Mouse (Mus musculus): ENCODE data around the gene Pacsin1.
"Not testable (repeated sequence)": the region's sequence is repeated elsewhere in the genome, so short reads cannot be mapped to it uniquely, and the experiment has no call there.

The Pacsin1 gene

DNA sequence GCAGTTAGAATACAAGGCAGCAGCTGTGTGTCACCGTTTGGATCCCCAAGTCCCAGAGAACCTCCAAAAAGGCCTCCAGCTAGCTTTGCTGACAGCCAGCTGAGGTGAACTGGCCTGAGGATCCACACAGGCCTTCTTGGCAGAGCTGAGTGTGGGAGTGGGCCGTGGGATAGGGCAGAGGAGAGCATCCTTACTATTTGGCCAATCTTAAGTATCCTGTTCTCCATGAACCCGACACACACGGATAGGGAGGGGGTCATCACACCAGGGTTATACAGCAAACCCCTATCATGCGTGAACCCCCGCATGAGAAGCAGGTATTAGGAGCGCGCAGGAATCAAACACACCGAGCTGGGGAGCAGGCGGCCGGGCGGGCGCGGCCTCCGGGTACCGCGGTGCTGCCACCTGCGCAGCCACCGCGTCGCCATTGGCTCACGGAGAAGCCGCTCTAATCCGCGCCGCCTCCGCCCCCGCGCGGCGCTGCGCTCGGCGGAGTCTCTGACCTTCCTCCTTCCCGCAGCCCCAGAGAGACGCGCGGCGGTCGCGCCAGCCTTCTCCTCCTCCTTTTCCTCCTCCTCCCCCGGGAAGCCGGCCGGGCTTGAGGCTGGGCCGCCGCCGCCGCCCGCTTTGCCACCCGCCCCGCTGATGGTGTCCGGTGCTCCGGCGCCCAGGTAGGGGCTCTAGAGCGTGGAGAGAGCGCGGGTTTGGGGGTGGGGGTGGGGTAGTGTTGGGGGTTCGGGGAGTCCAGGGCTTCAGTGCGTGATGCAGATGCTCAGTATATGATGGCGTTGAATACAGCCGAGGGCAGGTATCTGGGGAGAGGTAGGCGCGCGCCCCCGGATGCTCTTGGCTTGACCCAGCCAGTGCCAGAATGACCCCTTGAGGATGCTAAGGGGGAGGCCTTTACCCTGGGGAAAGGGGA, at the start of gene Pacsin1:
Gene Pacsin1 (plus strand): TSS at position 421 of the 922 bp plus-strand sequence.
- no peak for DNase-seq

- no peak for DNase-seq
Observed at GRCm38 (mm10) chr17:27609576-27609975, 45.7 kb upstream of the Pacsin1 start.

GRCm38 (mm10) chr17:27610679-27611518, 44.4 kb upstream of the Pacsin1 start:
- DNase-seq, result no peak

DNA sequence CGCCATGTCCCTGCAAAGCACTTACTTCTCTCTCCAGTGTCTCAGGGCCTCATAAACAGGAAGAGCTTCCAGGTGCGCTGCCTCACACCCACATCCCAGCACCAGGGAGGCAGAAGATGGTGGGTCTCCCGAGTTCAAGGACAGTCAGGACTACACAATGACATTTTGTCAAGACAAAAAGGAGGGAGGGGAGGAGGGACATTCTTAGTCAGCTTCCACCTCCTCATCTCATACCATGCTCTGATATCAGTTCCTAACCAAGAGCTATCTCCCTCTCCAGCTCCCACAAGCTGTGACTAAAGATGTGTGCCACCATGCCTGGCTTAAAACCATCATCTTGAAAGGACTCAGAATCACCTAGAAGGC, 43.8 kb upstream of the Pacsin1 start:
- no peak for DNase-seq

- DNase-seq, result no peak
Observed at GRCm38 (mm10) chr17:27611994-27612393, 43.3 kb upstream of the Pacsin1 start.

DNA sequence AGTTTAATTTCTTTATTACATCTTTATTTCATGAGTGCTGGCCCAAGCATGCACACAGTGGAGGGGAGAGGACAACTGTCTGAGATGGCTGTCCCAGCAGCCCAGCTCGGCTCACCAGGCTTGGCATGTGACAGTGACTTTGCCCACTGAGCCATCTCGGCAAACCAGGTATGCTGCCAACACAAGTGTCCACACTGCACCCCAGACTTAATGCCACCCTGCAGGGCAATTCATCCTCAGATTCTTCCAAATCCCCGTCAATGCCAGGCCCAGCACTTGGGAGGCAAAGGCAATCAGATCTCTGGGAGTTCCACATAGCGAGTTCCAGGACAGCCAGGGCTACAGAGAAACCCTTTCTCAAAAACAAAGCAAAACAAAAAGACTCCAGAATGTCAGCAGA, 42.3 kb upstream of the Pacsin1 start:
- DNase-seq, result no peak

GRCm38 (mm10) chr17:27615388-27615787, 39.9 kb upstream of the Pacsin1 start:
- no peak for DNase-seq

- peak; percentile 92 for DNase-seq
Observed at GRCm38 (mm10) chr17:27621161-27621560, 34.1 kb upstream of the Pacsin1 start.

GRCm38 (mm10) chr17:27621705-27622531, 33.4 kb upstream of the Pacsin1 start:
- peak; percentile 90 for DNase-seq

DNA sequence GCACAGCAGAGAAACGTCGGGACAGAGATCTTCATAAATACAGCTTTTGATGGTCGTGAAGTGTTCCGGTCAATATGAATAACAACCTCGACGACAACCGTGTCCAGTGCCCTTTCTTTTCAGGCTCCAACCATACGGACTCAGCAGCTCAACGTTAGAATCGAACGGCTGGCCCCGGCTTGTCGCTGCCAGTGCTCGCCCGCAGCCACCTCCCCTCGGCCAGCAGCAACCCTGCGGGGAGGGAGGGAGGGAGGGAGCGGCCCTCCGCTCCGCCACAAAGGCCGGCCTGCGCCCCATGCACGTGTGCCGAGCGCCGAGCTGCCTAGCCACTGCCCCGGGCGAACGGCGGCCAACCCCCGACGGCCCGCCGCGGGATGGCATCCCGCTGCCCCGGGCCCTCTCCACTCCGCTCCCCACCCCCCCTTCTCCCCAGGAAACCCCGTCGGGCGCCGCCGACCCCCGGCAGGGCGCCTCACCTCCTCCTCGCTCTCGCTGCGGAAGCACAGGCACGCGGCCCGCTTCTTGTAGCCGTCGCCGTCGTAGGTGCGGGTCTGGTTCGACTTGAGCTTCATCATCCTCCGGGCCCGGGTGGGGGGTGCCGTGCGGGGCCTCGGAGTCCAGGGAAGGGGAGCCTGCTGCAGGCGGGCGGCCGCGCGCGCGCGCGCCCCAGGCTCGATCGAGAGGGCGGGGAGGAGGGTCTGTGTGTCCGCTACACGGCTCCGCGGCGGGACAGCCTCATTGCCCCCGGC, 32.5 kb upstream of the Pacsin1 start:
- DNase-seq, result no peak

GRCm38 (mm10) chr17:27623360-27624326, 31.7 kb upstream of the Pacsin1 start, which contains the start of gene Nudt3:
TSS of gene Nudt3 (minus strand) at chr17:27623495.
- DNase-seq, result peak; percentile 99

- no peak for DNase-seq
Observed at GRCm38 (mm10) chr17:27625455-27626251, 29.7 kb upstream of the Pacsin1 start.

- DNase-seq, result no peak
Observed at GRCm38 (mm10) chr17:27626681-27627080, 28.6 kb upstream of the Pacsin1 start.

GRCm38 (mm10) chr17:27627451-27627850, 27.9 kb upstream of the Pacsin1 start:
- DNase-seq, result no peak

- no peak for DNase-seq
Observed at GRCm38 (mm10) chr17:27628376-27628775, 26.9 kb upstream of the Pacsin1 start.

DNA sequence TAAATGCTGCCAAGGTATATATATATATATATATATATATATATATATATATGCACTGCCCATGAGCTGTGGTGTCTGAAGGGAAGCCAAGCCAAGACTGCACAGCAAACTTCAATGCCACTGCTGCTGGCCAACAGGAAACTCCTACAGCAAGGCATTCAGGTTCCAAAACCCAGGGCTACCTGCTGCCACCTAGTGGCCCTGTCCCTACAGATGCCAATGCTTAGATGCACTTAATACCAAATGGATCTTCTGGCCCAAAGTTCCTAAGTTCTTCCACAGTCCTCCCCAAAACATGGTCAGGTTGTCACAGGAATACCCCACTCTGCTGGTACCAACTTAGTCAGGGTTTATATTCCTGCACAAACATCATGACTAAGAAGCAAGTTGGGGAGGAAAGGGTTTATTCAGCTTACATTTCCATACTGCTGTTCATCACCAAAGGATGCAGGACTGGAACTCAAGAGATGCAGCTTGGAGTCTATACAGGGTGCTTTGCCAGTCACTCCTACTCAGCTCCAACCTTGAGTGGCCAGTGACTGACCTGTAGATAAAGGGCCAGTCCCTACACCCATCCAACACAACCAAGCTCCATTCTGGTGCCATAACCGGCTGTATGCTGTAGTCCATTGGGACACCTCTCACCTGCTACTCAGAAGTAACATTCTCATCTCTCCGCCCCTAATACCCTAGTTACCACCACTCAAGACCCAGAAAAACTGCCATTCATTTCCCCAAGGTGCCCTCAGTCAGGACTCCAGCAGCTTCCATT, 25.9 kb upstream of the Pacsin1 start:
- DNase-seq, result peak; percentile 95

GRCm38 (mm10) chr17:27634871-27635574, 20.3 kb upstream of the Pacsin1 start, which contains the start of gene RPS10-NUDT3:
TSS of gene RPS10-NUDT3 (minus strand) at chr17:27635222.
- DNase-seq, result peak; percentile 99

GRCm38 (mm10) chr17:27635575-27635903, 19.8 kb upstream of the Pacsin1 start:
- not testable (repeated sequence) for DNase-seq

All from heart, adult 11 months (tissue).